Mouse (Mus musculus) telencephalon, adult 2 months (tissue): ENCODE measurements at regions not wholly inside any gene's neighbourhood (a gene's known extent, or its start where the extent isn't known, plus 50 kb on each side); places are given as distances from the start of the nearest gene placed in this dataset.
"Not testable (repeated sequence)": the region's sequence is repeated elsewhere in the genome, so short reads cannot be mapped to it uniquely, and the experiment has no call there.

ENCODE experiments used
- DNase-seq: peaks from one replicate; pipeline ENCODE4 v3.0.0-alpha.2; 2011; ENCODE audit warnings: low read depth, low spot score

DNA sequence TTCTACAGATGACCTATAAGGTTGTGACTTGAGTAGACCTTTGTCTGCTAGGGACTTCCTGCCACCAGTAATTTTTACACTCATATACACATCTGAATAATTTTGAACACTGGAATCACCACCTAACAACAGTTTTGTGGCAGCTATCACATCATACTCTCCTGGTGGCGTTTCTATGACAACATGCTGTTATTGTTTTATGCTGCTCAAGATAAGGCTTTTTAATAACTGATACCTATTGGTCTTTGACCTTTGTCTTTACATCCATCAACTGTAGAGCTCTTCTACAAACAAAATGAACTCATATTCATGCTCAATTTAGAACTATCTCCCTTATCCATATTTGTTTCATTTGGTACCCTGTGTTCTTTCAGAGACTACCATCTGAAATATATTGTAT lies 556.0 kb downstream of the Nyap2 start:
- DNase-seq, result no peak

DNA sequence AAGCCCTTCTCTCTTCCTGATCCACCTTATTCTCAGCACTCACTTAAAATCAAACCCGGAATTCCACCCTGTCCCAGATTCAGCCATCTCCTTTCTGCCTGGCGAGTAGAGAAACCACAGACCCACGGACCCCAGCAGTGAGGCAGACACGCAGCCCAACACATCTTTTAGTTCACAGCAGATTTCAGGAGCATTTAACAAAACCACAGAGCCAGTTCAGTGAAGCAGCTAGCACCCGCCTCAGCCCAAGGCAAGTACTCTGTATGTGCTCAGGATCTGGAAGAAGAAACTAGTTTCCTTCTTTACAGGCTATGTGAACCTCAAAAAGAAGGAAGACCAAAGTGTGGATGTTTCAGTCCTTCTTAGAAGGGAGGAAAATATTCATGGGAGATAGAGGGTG lies 560.6 kb downstream of the Nyap2 start:
- DNase-seq, result no peak

DNA sequence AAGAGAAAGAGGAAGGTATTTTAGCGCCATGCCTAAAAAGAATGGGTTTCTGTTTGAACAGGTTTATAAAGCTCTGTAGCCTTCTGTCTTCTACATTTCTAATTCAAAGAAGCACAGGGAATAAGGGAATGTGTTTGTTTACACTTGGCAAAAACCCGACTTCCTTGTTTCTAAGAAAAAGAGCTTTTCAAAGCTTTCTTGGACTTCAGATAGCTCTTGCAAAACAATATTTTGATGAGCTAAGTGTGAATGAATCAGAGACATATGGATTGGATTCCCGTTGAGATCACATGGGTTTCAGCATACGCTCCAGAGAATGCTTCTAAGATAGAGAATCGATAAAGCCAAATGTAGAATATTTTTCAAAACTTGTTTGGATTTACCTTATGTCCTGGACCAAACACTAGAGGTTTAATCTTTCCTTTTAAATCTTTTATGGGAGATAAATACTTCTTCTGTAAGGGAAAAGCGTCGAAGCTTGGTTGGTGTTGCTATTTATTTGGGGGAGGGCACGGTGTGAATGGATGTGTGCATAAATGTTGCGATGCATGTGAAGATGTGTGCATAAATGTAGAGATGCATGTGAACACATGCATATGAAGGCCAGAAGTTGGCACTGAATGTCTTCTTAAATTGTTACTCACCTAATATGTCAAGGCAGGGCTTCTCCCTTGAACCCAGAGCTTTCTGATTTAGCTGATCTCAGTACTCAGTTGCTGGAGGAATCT lies 576.4 kb downstream of the Nyap2 start:
- DNase-seq, result peak; percentile 15

DNA sequence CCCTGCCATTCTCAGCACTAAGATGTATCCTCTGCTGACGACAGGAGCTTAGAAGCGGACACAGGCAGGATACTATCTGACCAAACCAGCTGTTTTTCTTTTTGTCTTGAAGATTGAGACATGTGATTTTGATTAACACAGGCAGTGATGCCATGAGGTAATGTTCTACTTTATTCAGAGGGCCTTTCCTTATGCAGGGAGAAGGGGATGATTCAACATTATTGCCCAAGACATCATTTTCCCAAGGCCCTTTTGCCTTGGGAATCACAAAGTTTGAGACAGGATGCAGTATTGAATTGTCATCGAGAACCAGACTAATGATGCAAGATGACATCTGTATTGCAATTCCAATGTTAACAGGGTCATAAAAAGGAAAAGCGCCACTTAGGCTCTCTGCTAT lies 571.7 kb upstream of the Gm9747 start:
- no peak for DNase-seq

DNA sequence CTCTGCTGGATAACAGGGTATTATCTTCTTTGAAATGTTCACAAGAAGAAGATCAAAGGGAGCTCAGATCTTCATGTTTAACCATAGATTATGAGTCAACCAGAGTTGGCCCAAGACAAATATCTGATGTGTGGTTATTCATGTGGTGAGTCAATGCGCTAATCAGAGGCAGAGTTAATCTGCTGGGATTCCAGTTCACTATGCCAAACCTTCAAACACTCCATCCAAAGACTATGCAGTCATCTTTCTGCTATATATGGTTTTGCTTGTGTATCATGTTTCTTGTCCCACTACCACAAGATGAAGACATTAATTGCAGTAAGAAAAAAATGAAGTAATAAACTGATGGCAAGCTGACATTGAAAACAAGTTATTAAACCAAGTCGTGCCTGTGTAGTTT lies 561.8 kb upstream of the Gm9747 start:
- DNase-seq, result no peak

DNA sequence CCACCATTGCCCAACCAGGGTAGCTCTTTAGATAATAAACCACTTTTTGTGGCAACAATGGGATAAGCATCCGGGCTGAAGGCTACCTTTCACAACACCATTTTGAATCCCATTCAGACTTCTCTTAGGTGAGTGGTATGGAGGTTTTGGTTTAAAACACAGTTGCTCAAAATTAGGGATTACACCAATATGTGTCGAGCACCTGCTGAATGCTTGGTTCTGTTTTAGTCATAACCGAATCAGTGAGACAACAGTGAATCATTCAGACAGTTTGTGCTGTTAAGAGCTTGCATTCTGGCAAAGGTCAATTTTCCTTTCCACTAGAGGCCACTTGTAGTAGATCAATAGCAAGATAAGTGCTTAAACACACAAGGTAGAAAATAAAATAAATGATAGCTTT lies 561.2 kb upstream of the Gm9747 start:
- no peak for DNase-seq

DNA sequence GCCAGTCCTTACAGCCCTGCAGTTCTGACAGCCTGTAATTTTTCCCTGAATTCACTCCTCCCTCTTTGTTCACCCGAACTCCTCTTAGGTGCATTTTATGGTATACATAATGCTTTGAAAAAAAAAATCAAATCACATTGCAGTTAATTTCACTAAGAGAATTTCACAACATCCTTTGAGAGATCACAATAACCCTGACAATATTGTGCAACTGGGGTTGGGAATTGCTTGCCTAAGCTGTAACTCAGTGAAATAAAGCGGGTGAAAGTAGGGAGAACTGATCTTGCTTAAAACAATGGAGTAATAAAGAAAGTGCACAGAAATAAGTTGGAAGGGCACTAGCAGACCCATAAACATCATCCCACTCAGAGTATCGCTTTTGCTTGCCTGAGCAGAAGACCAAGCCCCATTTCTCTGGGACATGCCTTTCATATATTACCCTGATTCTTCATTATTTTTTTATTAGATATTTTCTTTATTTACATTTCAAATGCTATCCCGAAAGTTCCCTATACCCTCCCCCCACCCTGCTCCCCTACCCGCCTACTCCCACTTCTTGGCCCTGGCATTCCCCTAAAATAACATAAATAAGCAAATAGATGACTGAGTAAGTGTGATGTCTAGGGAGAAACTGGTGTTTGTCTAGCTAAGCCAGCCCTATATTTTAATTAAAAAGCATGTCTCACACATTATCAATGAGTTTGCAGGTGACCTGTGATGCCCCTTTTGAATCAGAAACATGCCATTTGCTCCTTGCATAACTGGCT lies 557.2 kb upstream of the Gm9747 start:
- no peak for DNase-seq

DNA sequence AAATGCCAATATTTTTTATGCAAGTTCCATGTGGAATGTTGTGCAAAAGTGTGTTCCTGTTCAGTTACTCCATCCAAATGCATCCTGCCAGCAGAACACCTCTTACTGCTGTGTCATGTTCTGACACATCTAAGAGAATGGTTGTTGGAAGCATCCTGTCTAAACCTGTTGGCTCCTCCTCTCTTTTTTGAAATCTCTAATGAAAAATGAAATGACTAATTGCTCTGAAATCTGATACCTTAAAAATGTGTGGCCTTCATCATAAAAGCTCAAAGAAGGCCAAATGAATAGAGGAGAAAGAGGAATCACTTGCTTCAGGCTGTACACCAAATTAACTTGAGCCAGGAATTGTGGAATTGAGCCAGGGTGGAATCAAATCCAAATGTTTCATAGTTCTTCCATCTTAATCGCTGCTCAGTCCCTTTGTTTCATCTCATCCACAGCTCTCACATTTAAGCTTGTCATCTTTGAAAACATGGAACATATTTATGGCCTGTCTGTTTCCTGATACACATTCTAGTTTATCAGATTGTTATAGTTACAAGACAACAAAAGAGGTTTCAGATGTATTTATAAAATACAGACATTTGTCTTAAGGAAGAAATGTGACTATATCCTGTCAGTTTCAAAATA lies 555.0 kb upstream of the Gm9747 start:
- DNase-seq, result no peak

DNA sequence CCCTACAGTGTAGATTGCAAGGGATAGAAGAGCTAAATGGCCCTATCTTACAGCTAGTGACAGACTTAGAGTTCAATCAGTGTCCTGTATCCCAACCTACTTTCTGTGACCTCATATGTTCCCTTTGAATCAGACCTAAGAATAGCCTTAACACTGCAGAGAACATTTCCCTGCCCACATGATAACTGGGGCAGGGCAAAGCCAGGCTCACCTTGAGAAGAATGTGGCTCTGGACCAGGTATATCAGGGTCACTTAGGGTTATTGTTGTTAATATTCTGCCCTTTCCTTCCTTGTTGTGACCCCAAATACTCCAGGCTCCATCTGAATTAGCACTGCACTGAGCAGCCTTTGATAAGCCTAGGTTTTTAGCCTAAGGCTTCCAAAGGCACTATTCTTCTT lies 536.8 kb upstream of the Gm9747 start:
- no peak for DNase-seq

DNA sequence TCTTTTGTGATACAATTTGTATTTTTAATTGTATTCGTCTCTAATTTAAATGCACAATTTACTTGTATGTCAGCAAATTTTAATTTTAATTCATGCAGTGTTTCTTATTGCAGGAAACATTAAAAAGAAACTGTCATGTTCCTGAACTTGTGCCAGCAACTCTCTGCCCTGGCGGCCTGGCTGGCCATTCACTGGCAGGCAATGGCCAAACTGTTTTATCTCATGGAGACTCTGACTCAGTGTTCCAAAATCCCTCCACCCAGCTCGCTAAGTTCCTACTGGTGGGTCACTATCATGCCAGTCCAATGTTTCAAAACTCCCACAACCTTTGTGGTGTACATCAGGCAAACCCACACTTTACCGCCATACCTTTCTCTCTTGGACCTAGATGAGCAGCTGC lies 523.7 kb upstream of the Gm9747 start:
- no peak for DNase-seq

DNA sequence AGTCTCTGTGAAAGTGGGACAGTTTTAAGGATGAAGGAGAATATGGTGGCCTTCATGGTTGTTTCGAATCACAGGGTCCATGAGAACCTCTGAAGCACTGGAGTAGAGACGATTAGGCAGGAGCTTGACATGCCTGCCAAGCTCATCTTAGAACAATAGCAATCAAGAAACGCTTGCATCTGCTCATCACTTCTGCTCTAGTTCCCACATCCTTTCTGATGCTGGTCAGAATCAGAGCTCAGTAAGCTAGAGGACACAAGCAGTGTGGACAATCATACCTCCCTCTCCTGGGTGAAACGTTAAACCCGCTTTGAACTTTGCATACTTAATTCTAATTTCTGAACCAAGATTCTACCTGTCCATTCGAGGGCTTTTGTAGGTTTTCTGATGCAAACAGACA lies 515.8 kb upstream of the Gm9747 start:
- DNase-seq, result no peak

DNA sequence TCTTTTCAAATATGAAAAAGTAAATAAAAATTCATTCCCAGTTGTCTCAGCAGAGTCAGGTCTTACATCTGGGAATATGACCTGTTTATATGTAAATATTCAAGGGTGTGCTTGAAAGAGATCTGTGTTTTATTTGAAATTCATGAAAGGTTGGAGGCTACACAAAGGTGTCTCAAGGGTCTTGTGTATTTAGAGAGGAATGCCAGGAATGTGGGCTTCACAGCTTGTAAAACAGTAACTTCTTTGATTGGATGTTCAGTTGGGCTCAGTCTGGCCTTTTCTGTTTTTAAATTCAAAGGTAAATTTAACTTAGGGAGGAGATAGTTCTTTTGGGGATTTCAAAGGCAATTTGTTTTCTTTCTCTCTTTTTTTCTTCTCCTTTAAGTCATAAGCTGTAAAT lies 514.7 kb upstream of the Gm9747 start:
- no peak for DNase-seq

DNA sequence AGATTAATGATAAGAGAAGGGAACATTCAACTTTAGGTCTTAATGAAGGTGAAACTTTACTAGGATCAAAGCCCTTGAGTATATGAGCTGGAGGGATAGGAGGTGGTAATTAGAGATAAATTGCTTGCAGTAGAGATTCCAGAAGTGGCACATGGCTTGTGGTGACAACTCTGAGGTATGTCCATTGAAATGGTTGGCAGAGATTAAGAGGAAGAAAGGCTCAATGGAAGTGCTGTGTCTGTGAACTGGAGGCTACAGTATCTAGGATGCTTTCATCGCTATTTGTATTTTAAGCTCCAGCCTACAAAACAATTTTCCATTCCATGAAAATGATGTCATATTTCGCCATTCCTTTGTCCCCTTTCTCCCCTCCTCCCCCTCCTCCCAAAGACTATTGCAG lies 508.1 kb upstream of the Gm9747 start:
- no peak for DNase-seq

DNA sequence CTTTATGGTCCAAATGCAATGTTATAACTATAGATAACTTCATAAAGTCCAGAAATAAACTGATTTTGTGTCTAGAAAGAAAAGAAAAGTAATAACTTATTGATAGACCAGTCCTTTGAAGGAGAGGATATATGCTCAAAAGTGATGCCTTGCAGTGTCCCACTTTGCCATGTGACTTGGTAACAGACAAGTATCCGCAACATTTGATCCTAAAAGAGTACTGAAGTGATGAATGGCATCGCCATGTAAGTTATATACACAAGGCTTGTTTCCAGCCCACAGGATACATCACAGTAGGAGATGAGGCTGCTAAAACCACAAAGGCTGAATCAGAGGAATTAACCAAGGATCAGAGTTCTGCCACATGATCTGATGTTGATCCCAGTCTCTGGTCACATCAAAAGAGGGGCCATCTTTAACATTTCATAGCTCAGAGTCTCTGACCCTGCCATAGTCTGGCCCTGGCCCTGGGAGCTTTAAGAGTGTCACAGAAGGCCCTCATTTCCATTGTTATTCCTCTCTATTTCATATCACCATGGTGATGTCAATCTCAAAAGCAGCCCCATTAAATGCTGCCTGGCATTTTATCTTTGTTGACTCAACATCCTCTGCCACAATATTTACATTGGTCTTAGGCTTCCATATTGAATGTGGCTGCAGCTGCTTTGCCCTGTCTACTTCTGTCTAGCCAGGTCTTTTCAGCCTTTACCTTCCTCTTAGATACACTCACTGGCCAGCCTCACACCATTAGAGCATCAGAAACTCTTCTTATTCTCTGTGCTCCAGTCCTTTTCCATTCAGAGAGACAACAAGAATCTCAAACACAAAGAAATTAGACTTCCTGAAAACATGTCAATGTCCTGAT lies 506.4 kb upstream of the Gm9747 start:
- no peak for DNase-seq

DNA sequence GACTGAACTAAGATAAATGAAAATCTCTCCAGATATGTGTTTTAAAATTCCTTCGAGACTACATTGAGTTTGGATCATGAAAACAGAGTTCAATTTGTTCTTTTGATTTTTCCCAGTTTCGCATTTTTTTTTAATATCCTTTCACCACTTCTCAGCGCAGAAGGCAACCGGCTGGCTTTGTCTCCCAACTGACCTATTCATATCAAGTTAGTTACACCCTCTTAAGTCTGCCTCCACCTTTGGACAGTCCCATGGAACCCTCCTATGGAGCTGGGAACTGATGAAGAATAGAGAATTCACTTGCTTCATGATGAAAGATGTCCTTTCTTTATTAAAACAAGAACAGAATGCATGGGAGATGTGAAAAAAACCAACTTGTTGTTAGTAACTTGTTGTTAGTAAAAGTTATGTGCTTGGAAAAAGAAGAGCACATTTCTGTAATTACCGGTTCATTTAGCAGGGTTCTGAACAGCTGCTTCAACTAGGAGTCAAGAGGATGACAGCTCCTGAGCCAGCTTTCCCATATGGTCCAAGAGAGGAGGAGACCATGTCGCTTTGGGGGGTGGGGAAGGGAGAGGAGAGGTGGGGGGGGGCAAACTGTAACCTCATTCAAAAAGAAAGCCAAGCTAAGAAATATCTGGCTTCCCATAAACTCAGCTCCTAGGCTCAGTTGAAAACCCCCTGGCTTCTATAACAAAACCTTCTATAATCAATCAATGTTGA lies 495.6 kb upstream of the Gm9747 start:
- no peak for DNase-seq

DNA sequence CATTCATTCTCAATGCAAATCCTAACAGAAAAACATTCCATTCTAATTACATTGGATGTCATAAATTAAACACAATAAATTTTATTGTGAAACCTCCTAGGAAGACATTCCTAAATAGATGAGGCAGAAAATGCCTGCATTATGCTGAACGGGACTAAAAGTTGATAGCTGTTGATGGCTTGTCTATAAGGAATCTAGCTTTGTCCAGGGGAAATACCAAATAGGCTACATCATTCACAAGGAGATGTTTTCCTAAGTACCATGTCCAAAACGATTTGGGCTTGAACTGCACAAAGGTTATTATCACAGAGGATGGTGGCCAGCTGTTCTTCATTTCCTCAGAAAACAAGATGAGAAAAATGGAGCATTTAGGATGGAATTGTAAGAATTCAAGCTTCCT lies 494.5 kb upstream of the Gm9747 start:
- no peak for DNase-seq

DNA sequence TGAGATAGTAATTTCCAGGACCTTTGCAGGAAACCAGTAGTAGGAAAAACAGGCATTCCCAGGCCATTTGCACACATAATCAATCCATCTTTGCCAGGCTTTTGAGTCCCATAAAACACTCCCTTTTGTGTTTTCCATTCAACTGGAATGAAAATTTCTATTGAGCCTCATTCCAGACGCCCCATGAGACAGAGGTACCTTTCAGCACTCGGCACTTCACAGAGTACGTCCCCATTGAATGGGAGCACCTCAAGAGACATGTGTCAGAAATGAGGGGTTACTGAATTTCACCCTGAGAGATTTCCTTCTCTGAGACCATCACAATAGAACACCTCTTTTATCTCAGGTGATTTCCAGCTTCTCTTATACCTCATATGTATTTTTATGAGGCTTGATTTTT lies 493.5 kb upstream of the Gm9747 start:
- no peak for DNase-seq

DNA sequence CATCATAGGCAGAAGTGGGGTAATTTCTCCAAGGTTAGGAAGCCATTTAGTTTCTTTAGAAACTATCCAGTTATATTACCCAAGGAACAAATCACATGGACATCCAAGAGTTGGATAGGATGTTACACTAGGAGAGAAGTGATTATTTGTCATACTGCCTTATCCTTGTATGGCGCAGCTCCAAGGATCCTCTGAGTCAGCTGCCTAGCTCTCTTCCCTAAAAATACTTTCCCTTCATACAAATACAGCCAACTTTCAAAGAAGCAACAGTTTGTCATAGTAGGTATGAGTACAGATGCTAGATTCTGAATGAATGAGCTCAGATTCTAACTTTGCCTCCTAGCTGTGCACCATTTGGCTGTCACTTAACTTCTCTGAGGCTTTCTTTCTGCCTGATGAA lies 492.9 kb upstream of the Gm9747 start:
- peak; percentile 5 for DNase-seq

DNA sequence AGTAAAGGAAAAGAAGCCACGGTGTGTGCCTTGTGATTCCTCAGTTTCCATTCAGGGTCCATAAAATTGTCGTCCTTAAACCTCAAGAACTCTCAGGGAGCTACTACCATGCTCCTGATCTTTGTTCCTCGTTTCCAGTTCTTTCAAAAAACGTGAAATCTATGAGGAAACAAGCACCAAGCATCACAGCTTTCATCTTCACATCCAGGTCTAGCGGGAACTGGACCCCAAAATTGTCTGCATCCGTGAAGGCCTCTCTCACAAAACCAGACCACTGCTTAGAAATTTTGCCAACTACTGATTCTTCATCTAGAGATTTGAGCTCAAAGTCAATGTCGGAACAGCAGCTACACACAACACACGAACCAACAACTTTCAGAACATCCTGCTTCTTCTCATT lies 491.0 kb upstream of the Gm9747 start:
- not testable (repeated sequence) for DNase-seq

DNA sequence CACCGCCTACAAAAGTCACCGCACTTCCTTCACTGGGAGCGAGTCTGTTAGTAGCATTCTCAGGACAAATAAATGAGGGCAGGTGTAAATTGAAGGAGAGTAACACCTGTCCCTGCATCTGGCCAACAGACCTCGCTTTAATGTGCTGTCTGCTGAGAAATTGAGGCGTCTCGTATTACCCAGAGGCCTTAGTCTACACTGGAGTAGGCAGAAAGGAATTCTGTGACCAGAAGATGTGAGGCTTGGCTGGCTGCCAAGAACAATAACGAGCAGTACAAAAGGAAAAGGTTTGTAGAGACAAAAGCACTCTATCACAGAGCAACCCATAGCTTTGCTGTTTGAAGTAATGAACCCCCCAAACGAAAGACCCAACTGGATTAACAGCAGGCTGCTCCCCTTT lies 488.4 kb upstream of the Gm9747 start:
- no peak for DNase-seq
